Mouse (Mus musculus): Measurements from ENCODE around the gene Cnot1.
A peak's percentile ranks its signal among the peaks of the same experiment; 100 is the strongest.
"Not testable (repeated sequence)": the region's sequence is repeated elsewhere in the genome, so short reads cannot be mapped to it uniquely, and the experiment has no call there.

Cnot1 gene

DNA sequence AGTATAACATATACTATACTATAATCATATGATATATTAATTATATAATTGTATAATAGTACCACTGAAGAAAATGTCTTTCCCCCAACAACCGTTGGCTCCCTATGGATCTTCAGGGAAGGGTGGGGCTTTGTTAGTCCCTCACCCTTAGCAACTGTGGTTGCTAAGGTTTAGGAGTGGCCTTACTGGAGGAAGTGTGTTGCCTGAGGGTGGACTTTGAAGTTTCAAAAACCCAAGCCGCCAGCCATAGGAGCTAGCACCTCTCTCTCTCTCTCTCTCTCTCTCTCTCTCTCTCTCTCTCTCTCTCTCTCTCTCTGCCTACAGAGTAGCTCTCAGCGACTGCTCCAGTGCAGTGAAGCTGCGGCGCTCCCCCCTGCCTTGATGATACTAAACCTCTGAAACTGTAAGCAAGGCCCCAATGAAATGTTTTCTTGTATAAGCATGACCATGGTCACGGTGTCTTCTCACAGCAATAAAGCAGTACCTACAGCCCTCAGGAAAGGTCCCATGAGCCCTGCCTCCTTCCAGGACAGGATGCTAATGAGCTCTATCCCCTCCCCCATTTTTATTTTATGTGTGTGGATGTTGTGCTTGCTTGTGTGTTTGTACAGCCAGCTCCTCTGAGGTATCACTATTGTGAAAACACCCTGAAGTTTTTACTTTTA, 8.9 kb upstream of the Cnot1 start:
- no peak for DNase-seq (ENCODE audit: low spot score in 2 of 2)

DNA sequence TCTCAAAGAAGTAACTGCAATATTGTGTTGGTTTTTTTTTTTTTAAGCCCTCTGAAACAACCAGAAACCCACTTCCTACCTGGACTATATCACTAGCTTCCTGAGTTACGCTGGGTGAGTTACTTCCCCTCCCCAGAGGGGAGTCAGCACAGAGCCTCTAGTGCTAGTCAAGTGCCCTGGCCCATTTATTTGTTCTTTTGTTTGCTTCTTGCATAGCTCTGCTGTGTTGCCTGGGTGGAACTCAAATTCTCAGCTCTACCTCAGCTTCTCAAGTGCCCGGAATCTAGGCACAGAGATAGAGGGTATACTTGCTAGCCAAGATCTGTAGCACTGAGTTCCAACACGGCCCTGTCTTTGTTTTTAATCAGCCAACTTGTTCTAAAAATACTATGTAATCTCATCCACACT, 2.9 kb upstream of the Cnot1 start:
- no peak for DNase-seq (ENCODE audit: low spot score in 2 of 2)

DNA sequence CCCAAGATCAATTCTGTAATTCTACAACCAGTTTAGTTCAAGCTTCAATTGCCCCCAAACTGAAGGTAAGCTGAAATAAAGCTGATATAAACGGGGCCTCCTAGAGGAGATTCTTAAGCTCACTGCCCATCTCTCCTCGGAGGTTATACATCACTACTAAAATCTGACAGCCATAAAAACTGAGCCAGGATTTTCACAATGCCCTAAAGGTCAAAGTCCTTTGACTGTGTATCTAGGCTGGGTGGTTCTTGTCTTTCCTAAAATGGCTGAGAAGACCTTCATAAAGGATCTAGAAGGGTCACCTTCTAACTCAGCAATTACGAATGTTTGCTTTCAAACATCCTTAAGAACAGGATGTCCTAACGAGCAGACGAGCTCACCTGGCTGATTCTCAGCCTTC, 1.9 kb upstream of the Cnot1 start:
- DNase-seq (ENCODE audit: low spot score in 2 of 2), result no peak

DNA sequence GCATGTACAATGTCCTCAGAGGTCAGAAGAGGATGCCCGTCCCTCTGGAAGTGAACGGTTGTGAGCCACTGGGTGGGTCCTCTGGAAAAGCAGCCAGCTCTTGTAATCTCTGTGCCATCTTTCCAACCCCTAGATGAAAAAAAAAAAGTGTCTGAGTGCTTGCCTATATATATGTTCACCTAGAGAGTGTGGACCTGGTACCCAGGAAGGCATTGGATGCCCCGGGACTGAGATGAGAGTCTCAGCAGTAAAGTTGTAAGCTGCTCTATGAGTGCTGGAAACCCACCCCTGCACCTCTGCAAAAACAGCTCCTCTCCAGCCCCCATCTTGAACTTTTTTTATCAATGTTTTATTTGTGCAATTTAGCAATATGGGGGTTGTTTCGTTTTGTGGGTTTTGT, 1.4 kb upstream of the Cnot1 start:
- no peak for DNase-seq (ENCODE audit: low spot score in 2 of 2)

DNA sequence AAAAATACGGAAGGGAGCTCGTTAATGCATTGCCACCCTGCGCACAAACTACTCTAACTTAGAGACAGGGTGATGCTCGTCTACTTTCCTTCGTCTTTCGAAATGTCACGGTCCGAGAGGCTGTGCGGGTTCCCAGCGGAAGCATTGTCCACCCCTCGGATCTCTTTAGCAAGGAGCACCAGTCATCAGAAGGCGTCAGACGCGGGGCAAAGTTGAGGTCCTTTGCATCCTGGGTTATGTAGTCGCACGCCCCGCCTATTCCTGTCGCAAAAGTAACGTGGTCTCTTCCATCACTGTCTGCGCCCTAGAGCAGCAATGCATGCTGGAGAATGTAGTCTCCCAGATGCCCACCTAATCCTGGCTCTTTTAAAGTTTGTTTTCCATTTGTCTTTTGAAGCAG, 597 bp upstream of the Cnot1 start:
- peak; percentile 88 to 91 for DNase-seq (ENCODE audit: low spot score in 2 of 2)

DNA sequence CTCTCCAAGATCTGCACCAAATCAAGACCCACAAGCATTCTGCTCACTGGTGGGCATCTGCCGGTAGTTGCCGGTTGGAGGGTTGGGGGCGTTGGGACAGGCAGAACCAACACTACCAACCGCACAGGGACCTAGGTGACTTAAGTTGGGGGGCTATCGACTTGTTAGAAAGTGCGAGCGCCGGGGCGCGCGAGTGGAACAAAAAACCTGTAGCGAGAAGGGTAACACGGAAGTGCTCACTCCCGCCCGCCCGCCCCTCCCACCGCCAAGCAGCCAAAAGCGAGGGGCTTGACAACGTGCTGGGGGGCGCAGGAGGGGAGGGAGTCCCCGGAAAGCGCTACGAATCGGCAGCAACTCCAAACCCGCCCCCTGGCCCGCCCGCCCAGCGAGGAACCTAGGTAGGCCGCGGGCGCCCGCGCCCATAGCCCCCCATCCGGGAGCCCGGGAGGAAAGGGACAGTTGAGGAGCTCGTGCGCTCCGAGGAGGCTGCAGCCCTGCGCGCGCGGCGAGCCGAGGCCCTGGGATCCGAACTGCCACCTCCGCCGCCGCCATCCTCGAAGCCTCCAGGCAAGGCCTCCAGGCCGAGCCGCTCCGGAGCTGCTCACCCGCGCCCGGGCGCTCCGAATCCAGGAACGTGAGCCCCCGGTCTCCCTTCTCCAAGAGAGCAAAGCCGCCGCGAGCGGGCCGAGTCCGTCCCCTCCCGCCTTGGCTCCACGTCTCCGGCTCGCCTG, 638 bp downstream of the Cnot1 start:
- DNase-seq (ENCODE audit: low spot score in 2 of 2), result peak; percentile 54 to 86

DNA sequence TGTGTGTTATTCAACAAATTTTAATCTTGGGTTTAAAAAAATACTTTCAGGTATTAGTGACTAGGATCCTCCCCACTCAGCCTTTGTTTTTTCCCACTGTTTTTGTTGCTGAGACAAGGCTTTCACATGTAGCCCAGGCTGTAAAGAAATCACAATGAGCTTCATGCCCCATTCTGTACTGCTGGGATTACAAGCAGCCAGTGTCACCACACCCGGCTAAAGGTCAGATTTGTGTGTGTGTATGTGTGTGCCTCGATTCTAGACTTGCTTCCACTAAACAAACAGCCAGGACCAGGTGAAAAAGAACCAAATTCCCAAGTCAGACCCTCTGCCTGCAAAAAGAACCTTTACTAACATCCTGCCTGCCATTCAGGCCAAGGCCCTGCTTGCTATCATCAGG, 1.8 kb downstream of the Cnot1 start:
- DNase-seq (ENCODE audit: low spot score in 2 of 2), result no peak

DNA sequence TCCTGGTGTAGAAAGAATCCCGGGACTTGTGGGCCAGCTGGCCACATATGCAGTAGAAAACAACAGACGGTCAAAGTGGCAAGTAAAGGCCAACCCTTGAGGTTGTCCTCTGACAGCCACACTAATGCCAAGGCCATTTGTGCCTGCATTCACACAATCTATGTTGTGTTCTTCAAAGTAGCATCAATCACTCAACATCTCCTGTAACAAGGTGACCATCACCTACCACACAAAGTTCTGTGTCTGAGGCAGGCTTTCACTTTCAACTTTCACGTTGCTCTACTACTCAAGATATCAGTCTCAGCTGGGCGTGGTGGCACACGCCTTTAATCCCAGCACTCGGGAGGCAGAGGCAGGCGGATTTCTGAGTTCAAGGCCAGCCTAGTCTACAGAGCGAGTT, 5.0 kb downstream of the Cnot1 start:
- DNase-seq (ENCODE audit: low spot score in 2 of 2), result no peak

DNA sequence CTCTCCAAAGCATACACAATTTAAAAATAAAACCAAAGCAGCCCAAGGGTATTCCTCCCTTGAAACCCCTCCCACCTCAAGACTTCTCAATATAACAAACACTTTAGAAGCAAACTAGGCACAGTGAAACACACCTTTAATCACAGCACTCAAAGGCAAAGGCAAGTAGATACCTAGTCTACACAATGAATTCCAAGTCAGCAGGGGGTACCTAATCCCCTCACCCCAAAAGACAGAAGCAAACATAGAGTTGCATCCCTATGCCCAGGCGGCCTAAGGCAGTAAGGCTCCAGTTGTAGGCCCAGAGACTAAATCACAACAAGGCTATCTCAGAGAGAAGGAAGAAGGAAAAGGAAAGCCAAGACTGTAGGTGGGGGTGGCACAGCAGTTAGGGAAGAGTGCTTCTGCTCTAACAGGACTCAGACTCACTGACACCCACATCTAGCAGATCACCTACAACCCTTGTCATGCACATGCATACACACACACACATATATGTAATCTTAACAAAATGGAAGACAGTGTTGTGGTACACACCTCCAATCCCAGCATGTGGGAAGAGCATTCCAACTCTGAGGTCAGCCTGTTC, 5.7 kb downstream of the Cnot1 start:
- no peak for DNase-seq (ENCODE audit: low spot score in 2 of 2)

DNA sequence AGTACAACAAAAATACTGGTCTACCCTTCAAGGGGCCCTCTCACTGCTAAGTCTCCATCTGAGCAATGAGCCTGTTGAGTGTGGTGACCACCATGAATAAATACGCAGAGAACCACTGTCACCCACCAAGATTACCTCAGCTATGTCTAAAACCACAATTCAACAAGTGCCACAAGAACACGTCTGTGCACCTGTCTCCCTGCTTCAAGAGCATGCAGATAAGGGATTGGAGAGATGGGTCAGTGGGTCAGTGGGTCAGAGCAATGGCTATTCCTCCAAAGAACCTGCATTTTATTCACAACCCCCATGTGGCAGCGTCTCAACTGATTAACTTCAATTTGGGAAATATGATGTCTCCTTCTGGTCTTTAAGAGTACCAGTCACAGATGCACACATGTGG, 6.9 kb downstream of the Cnot1 start:
- DNase-seq (ENCODE audit: low spot score in 2 of 2), result no peak

DNA sequence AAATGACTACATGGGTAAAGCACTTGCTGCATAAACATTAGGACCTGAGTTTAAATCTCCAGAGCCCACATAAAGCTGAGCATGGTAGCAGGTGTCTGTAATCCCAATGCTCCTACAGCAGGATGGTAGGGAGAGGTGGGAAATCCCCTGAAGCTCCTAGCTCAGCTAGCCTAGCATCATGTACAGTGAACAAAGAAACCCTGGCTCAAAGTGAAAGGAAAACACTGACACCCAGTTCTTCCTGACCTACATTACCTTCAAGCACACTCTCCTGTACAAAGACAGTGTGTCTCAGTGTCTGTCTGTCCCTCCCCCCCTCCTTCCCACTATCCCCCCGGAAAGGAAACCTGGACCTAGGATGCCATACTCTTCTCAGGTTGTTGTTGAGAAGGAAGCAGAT, 7.4 kb downstream of the Cnot1 start:
- DNase-seq (ENCODE audit: low spot score in 2 of 2), result no peak

DNA sequence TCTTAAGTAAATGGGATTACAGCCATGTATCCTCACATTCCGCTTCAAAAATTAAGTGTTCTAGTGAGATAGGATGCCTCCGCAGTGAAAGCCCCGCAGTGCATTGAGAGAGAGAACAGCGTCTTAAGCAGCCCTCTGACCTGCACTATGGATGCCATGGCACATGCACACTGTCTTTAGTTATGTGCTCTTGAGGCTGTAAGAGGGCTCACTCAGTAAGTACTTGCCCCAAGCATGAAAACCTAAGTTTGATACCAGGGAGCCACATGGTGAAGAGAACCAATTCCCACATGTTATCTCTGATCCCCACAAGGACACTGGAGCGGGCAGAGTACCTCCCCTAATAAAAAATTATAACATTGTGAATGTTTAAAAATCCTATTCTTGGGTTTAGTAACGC, 8.1 kb downstream of the Cnot1 start:
- DNase-seq (ENCODE audit: low spot score in 2 of 2), result no peak

DNA sequence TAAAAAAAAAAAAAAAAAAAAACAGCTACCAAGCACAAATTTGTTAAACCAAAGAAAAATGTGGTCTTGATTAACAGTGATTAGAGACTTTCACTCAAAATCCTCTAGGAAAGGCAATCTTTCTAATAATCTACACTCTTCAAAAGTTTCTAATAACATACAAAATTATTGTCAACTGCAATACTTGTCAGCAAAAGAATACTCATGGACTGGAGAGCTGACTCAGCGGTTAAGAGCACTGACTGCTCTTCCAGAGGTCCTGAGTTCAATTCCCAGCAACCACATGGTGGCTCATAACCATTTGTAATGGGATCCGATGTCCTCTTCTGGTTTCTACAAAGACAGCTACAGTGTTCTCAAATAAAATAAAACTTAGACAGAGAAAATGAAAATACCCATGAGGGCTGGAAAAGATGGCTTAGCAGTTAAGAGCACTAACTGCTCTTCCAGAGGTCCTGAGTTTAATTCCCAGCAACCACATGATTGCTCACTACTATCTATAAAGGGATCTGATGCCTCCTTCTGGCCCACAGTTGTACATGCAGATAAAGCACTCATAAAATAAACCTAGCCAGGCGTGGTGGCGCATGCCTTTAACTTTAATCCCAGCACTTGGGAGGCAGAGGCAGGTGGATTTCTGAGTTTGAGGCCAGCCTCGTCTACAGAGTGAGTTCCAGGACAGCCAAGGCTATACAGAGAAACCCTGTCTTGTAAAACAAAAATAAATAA, 11.8 kb downstream of the Cnot1 start:
- not testable (repeated sequence) for DNase-seq (ENCODE audit: low spot score in 2 of 2)

DNA sequence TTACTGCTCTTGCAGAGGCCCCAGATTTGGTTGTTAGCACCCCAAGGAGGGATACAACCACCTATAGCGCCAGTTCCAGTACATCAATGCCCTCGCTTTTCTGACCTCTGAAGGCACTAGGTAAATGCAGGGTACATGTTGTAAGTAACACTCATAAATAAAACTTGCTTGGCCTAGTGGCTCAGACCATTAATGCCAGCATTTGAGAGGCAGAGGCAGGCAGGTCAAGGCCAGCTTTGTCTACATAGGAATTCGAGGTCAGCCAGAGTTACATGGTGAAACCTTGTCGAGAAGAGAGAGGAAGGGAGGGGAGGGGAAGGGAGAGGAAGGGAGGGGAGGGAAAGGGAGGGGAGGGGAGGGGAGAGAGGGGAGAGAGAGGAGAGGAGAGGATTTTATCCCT, 21.7 kb downstream of the Cnot1 start:
- no peak for DNase-seq (ENCODE audit: low spot score in 2 of 2)

DNA sequence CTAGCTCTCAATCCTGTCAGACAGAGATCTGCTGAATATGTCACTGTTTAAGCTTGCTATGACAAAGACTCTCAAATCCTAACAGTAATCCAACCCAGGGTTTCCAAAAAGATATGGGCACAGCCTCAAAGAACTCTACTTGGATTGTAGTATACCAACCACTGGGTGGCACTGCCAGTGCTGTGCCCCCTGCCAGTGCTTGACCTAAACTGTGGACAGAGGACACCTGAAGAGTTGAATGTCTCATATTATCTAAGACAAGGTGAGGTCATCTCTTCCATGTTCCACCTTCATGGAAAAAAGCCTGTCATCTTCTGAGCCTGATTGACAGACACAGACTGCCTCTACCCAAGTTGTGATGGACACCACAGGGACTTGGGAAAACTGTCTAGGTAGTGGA, 24.6 kb downstream of the Cnot1 start:
- no peak for DNase-seq (ENCODE audit: low spot score in 2 of 2)

DNA sequence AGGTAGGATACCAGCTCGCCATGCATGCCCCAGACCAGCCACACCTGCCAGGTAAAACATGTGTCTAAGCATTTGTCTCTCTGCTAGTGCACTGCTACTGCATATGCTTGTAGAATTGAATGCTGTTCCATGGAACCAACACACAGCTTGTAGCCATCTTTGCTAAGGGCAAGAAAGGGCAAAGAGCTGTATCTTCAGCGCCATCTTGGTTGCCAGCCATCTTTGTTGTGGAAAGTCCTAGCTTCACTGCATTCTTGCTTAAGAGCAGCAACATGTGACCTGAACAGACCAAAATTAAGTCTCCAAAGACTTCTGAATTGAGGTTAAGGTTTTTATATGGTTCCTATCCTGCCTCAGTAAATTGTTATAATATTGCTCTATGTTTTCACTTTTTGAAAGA, 25.5 kb downstream of the Cnot1 start:
- DNase-seq (ENCODE audit: low spot score in 2 of 2), result no peak

DNA sequence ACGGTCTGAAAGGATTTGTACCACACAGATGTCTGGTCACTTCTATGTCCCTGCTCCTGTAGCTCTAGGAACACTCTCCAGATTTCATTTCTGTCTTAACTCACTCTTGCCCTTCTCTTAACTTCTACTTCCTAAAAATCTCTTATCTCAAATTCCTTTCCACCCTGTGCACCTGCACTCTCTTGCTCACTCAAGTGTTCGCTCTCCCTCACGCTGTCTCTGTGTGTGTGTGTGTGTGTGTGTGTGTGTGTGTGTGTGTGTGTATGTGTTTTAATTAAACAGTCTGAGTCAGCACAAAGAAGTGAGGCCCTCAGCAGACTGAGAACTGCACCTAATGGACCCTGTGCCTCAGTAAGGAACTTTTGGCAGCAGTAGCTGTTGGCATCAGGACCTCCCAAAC, 26.2 kb downstream of the Cnot1 start:
- DNase-seq (ENCODE audit: low spot score in 2 of 2), result no peak

DNA sequence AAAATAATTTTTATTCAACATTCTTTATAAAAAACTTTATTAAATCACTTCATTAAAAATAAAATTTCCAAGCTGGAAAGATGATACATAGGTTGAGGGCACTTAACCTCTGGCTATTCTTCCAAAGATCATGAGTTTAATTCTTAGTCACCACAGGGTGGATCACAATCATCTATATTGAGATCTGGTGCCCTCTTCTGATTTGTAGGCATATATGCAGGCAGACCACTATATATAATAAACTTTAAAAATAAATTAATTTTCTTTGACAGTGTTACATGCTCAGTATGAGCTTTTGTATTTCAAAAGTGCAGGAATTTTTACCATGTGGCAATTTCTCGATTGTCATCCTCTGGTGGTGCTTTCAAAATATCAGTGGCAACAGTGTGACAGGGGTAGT, 43.1 kb downstream of the Cnot1 start:
- no peak for DNase-seq (ENCODE audit: low spot score in 2 of 2)

DNA sequence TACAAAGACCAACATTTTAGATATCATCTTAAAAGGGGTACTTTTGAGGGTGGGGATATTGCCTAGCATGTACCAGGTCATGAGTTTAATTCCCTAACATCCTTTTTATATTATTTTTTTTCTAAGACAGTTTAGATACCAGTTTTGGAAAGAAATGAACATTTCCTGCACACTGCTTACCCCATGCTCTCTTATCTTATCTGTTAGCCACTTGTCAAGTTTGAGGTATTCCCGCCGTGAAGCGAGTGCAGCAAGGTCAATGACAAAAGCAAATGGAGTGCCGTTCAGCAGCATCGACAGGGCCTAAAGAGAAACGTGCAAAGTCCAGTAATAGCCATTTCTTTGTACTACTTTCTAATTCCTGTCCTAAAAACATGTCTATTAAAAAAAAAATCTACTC, 46.9 kb downstream of the Cnot1 start:
- DNase-seq (ENCODE audit: low spot score in 2 of 2), result no peak

DNA sequence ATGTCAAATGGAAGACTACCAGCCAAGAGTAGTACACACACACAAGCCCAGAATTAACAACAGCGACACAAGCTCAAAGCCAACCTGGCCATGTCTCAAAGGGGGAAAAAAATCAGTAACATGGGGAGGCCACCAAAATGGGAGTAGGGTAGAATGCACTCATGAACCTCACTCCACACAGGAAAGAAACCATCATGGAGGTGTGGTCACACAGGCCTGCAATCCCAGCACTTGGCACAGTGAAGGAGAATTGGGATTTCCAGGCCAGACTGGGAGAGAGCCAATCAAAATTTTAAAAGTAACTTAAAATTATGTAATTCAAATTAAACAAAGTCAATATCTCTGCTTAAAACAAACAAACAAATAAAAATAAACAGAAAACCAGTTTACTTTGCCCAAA, 55.3 kb downstream of the Cnot1 start:
- no peak for DNase-seq (ENCODE audit: low spot score in 2 of 2)

DNA sequence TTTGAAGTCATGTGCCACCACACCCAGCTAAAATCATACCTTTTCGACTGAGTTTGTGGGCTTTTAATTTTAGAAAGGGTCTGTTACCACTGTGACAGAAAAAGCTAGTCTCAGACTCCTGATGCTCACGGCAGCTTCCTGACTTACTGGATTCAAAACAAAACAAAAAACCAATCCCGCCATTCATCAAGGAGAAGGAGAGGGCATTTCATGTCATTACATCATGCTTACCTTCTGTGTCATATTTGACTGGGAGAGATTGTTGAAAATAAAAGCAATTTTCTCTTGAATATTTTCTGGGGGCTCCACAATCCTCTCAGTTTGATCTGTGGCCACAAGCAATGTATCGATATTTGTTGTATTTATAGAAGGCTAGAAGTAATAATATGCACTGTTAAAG, 59.2 kb downstream of the Cnot1 start:
- no peak for DNase-seq (ENCODE audit: low spot score in 2 of 2)

DNA sequence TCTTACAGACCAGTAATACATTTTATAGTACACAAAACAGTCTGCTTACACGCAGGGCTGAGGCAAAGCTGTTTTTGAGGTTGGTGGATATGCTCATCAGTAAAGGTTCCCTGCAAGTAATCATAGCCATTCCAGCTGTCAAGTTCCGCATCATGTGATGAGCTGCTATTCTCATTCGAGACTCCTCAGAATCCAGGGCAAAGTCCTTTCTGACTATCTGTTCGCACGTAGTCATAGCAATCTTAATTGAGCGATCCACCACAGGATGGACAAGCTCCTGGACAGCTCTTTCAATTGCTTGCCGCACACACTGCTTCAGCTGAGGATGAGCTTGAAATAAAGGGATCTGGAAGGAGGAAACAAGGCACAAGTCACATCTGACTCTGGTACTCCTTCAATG, 65.5 kb downstream of the Cnot1 start:
- no peak for DNase-seq (ENCODE audit: low spot score in 2 of 2)

DNA sequence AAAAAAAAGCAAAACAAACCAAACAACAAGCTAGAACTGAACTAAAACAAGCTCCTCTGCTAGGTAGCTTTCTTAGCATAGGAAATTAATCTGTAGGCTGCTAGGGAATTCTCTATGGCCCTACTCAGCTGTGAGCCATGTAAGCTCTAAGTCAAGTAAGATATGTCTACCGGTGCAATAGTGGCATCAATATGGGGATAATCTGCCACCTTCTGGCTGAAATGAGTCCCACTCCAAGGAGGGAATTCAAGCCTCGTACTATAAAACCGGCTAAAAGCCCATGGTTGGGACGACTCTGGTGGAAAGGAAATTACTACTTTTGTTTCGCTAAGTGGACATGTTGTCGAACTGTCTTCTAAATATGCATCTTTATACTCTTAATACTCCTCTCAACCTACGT, 68.7 kb downstream of the Cnot1 start:
- no peak for DNase-seq (ENCODE audit: low spot score in 2 of 2)

All from spleen, postnatal 4 days (tissue).